Mouse (Mus musculus) embryonic facial prominence, embryonic 15.5 days (tissue): ENCODE data around the gene Bst2. TPM values are rescaled to one million over a fixed set of nuclear protein-coding genes. Genes with fewer than 3 reads are reported as not detected.

Experiments used
- polyA plus RNA-seq: library from polyadenylated mRNA; unstranded; fragments of >200 nt; fragmentation: Nextera tagmentation; extraction: Ambion mirVana; gene quantifications from 2 replicates; pipeline ENCODE4 v1.2.1, GENCODE M21; 2015

The Bst2 gene
- polyA plus RNA-seq, 1 experiment from 2014 or later, result 34.8 TPM

Other genes with a start within 250 kb of the Bst2 start
- 100 and 121 TPM in 2 replicates for gene Use1, start 170.6 kb downstream of the Bst2 start, polyA plus RNA-seq
- gene Ocel1, start 166.2 kb downstream of the Bst2 start, polyA plus RNA-seq, result 7.1 and 8.5 TPM in 2 replicates
- 59.0 and 61.2 TPM in 2 replicates for gene Nr2f6, start 155.5 kb downstream of the Bst2 start, polyA plus RNA-seq
- gene Ushbp1, start 141.7 kb downstream of the Bst2 start, polyA plus RNA-seq, result 11.6 and 12.7 TPM in 2 replicates
- 96.7 and 106 TPM in 2 replicates for gene Babam1, start 140.6 kb downstream of the Bst2 start, polyA plus RNA-seq
- gene Ankle1, start 131.4 kb downstream of the Bst2 start, polyA plus RNA-seq, result 33.1 and 33.7 TPM in 2 replicates
- 73.2 and 77.0 TPM in 2 replicates for gene Abhd8, start 73.8 kb downstream of the Bst2 start, polyA plus RNA-seq
- 115 and 122 TPM in 2 replicates for gene Mrpl34, start 72.5 kb downstream of the Bst2 start, polyA plus RNA-seq
- 105 and 112 TPM in 2 replicates for gene Dda1, start 68.3 kb downstream of the Bst2 start, polyA plus RNA-seq
- 3.0 and 3.7 TPM in 2 replicates for gene Ano8, start 51.5 kb downstream of the Bst2 start, polyA plus RNA-seq
- 15.9 and 17.3 TPM in 2 replicates for gene Gtpbp3, start 49.4 kb downstream of the Bst2 start, polyA plus RNA-seq
- gene Plvap, start 25.7 kb downstream of the Bst2 start, polyA plus RNA-seq, result 61.4 and 62.8 TPM in 2 replicates
- 2.4 and 3.0 TPM in 2 replicates for gene Ccdc194, start 11.7 kb downstream of the Bst2 start, polyA plus RNA-seq
- 86.8 and 92.9 TPM in 2 replicates for gene Mvb12a, start 5.5 kb upstream of the Bst2 start, polyA plus RNA-seq
- 1.2 and 1.7 TPM in 2 replicates for gene Tmem221, start 21.4 kb upstream of the Bst2 start, polyA plus RNA-seq
- 0.13 and 0.18 TPM in 2 replicates for gene Nxnl1, start 29.1 kb upstream of the Bst2 start, polyA plus RNA-seq
- 51.1 and 55.7 TPM in 2 replicates for gene Slc27a1, start 31.4 kb upstream of the Bst2 start, polyA plus RNA-seq
- 220 and 229 TPM in 2 replicates for gene Pgls, start 54.7 kb upstream of the Bst2 start, polyA plus RNA-seq
- 3.1 and 4.7 TPM in 2 replicates for gene Fam129c, start 60.2 kb upstream of the Bst2 start, polyA plus RNA-seq
- 94.6 and 98.9 TPM in 2 replicates for gene Colgalt1, start 73.5 kb upstream of the Bst2 start, polyA plus RNA-seq
- 1.2 and 2.0 TPM in 2 replicates for gene Unc13a, start 134.3 kb upstream of the Bst2 start, polyA plus RNA-seq
- 5.3 and 6.3 TPM in 2 replicates for gene Jak3, start 138.8 kb upstream of the Bst2 start, polyA plus RNA-seq
- 1.1 TPM in 2 replicates for gene Insl3, start 151.8 kb upstream of the Bst2 start, polyA plus RNA-seq
- 1.1 and 1.4 TPM in 2 replicates for gene B3gnt3, start 164.3 kb upstream of the Bst2 start, polyA plus RNA-seq
- gene Fcho1, start 188.3 kb upstream of the Bst2 start, polyA plus RNA-seq, result 8.1 and 9.8 TPM in 2 replicates